Mouse (Mus musculus) heart, postnatal 10 days (tissue): Measurements from ENCODE around the gene Fam171a1. TPM values are rescaled to one million over a fixed set of nuclear protein-coding genes. Genes with fewer than 3 reads are reported as not detected.

ENCODE experiments used
- DNase-seq, 2 experiments: peaks; one replicate each; pipeline ENCODE4 v3.0.0; 2021
- intact Hi-C: fragments of 180-260 bp; cut with DNase I; formaldehyde crosslinking; loops from one replicate; pipeline ENCODE4 v1.15.1; 2025
- total RNA-seq, 2 experiments: library from RNA; stranded (reverse); gene quantifications; 2 replicates each; pipeline ENCODE4 v1.2.3; 2021

Fam171a1 gene
- 10 to 100 TPM; 30.5 to 33.7 TPM for total RNA-seq

- intact Hi-C loops = no loop called here
- DNase-seq = no peak
Observed at GRCm38 (mm10) chr2:3113866-3114265, at the start of gene Fam171a1. Gene Fam171a1, plus strand, starts transcription at chr2:3114224.

GRCm38 (mm10) chr2:3069140-3069539 is 44.9 kb upstream of the Fam171a1 start:
- intact Hi-C loops = no loop called here
- DNase-seq = no peak

GRCm38 (mm10) chr2:3088361-3088760 is 25.7 kb upstream of the Fam171a1 start:
- DNase-seq = peak; percentile 29 to 36
- intact Hi-C loops = loop anchor here (5.0 kb wide), 1 partner anchor 239 kb away; no protein-coding TSS in a partner anchor

- DNase-seq = peak; percentile 32 to 58
- intact Hi-C loops = loop anchor here (1.0 to 5.0 kb wide), 3 partner anchors 29 to 238 kb away; no protein-coding TSS in a partner anchor
Observed at GRCm38 (mm10) chr2:3089274-3089673, 24.8 kb upstream of the Fam171a1 start.

GRCm38 (mm10) chr2:3096101-3096500 is 17.9 kb upstream of the Fam171a1 start:
- no peak for DNase-seq

GRCm38 (mm10) chr2:3099971-3100370 is 14.1 kb upstream of the Fam171a1 start:
- intact Hi-C loops = no loop called here
- no peak for DNase-seq

More at GRCm38 (mm10) chr2:3096101-3096500, 17.9 kb upstream of the Fam171a1 start:
- intact Hi-C loops = no loop called here

GRCm38 (mm10) chr2:3101292-3101957 is 12.6 kb upstream of the Fam171a1 start:
- DNase-seq = no peak
- intact Hi-C loops = no loop called here

GRCm38 (mm10) chr2:3102360-3102759 is 11.7 kb upstream of the Fam171a1 start:
- no peak for DNase-seq
- intact Hi-C loops = no loop called here

GRCm38 (mm10) chr2:3107471-3107870 is 6.6 kb upstream of the Fam171a1 start:
- no peak for DNase-seq
- intact Hi-C loops = no loop called here

GRCm38 (mm10) chr2:3108431-3108830 is 5.6 kb upstream of the Fam171a1 start:
- intact Hi-C loops = no loop called here
- DNase-seq = no peak

- DNase-seq = no peak
- intact Hi-C loops = no loop called here
Observed at GRCm38 (mm10) chr2:3108834-3109233, 5.2 kb upstream of the Fam171a1 start.

- intact Hi-C loops = loop anchor here (1.0 to 5.0 kb wide), 6 partner anchors 29 to 214 kb away; partner anchors contain the start of genes Nmt2 and Rpp38
- DNase-seq = no peak
Observed at GRCm38 (mm10) chr2:3117855-3118202, 3.8 kb downstream of the Fam171a1 start.

GRCm38 (mm10) chr2:3118203-3118941 is 4.3 kb downstream of the Fam171a1 start:
- DNase-seq = peak; percentile 93
- intact Hi-C loops = loop anchor here (1.0 to 5.0 kb wide), 6 partner anchors 29 to 214 kb away; partner anchors contain the start of genes Nmt2 and Rpp38

- intact Hi-C loops = loop anchor here (1.0 to 5.0 kb wide), 6 partner anchors 30 to 213 kb away; partner anchors contain the start of genes Nmt2 and Rpp38
- peak in 1 of 2 experiments; percentile 24 for DNase-seq
Observed at GRCm38 (mm10) chr2:3118969-3119368, 4.9 kb downstream of the Fam171a1 start.

- no peak for DNase-seq
- intact Hi-C loops = loop anchor here (2.0 to 5.0 kb wide), 3 partner anchors 53 to 213 kb away; partner anchors contain the start of genes Nmt2 and Rpp38
Observed at GRCm38 (mm10) chr2:3119371-3119935, 5.4 kb downstream of the Fam171a1 start.

GRCm38 (mm10) chr2:3122571-3122970 is 8.5 kb downstream of the Fam171a1 start:
- intact Hi-C loops = no loop called here

GRCm38 (mm10) chr2:3127256-3127883 is 13.3 kb downstream of the Fam171a1 start:
- no peak for DNase-seq
- intact Hi-C loops = no loop called here

More at GRCm38 (mm10) chr2:3122571-3122970, 8.5 kb downstream of the Fam171a1 start:
- no peak for DNase-seq

- DNase-seq = no peak
- intact Hi-C loops = no loop called here
Observed at GRCm38 (mm10) chr2:3128344-3128871, 14.4 kb downstream of the Fam171a1 start.

GRCm38 (mm10) chr2:3128910-3129309 is 14.9 kb downstream of the Fam171a1 start:
- intact Hi-C loops = no loop called here
- no peak for DNase-seq

- no peak for DNase-seq
- intact Hi-C loops = no loop called here
Observed at GRCm38 (mm10) chr2:3132473-3132872, 18.4 kb downstream of the Fam171a1 start.
